Mouse (Mus musculus): ENCODE measurements around the gene Olfr178. TPM values are rescaled to one million over a fixed set of nuclear protein-coding genes. Genes with fewer than 3 reads are reported as not detected.

Gene Olfr178
- total RNA-seq (2021) = not detected

DNA sequence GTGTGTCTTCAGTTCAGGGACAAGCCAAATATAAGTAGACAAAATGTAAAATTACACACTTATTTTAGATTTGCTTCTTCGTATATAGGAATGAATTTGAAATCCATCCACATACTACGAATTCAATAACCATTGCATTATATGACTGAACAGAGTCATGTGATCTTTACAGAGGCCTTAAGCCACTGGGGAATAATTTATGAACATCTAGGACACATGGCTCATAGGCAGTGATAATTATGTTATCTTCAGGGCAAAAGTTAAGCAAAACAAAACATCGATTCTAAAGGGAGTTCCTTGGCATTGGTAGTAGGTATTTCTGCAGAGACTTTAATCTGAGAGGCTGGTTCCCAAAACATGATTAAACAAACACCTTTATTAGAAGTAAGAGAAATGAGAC lies at the start of gene Olfr178:
Gene Olfr178 (minus strand): TSS at position 101 of the 400 bp plus-strand sequence.
- DNase-seq = no peak

DNA sequence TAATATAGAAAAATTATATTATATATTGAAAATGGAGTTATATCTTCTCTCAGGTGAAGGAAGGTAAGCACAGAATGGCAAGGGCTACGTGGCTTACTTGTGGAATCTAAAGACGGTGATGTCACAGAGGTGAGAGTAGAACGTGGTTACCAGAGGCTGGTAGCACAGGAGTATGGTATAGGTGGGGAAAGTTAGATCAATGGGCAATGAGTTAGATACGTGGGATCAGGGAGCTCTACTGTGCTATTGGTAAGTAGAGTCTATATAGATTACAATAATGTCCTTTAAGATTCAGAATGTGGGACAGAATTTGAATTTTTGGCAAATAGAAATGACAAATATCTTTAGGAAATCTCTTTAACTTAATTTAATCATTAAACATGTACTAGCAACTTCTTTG lies 37.4 kb upstream of the Olfr178 start, which contains the start of gene Olfr180:
Gene Olfr180 (minus strand): TSS at position 101 of the 400 bp plus-strand sequence.
- DNase-seq = no peak

DNA sequence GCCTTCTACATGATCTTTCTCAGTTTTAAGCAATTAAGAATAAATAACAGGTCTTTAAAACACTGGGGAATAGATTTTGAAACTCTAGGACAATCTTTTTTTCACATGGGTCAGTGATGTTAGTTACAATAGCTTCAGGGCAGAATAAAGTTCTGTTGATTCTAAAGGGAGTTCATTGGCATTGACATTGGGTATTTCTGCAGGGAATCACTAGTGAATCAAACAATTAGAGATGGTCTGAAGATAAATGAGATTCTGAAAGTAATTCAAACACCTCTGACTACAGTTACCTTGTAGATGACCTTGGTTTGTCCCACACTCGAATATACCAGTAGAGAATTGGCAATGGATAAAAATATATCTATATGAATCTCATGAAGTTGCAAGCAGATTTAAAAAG lies 36.8 kb upstream of the Olfr178 start, which contains the start of gene Olfr181:
Gene Olfr181 (minus strand): TSS at position 101 of the 400 bp plus-strand sequence.
- no peak for DNase-seq

DNA sequence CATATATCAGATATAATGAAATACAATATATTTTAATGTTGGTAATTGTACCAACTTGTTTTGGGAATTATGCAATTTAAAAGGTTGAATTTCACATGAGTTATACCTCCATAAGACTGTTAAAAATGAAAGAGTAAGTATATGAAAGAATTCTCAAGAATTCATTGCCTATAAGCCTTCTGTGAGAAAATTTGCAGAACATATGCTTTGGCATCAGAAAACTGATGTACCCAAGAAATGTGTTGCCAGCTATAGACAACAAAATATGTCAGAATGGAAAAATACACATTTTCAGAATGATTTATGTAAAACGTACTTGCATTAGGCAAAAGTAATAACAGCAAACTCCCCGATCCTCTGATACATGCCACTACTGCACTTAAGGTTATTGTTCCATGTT lies 7.4 kb downstream of the Olfr178 start:
- DNase-seq = no peak

DNA sequence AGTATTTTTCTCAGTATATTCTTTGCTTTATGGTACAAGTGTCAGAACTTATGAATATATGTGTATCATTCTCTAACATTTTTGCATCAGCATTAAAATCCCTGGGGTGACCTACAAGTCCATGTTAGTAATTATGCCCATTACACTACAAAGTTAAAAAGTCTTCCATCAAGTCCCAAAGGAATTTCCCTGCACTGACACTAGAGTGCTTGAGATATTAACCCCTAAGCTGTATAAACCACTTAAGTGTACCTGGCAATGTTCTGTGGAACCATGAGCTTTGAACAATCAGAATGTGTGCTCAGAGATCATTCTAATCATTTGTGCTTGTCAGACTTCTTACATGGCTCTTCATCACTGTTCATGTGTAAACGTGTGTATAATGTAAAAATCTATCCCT lies 17.2 kb downstream of the Olfr178 start, which contains the start of gene Olfr177:
Gene Olfr177 (minus strand): TSS at position 101 of the 400 bp plus-strand sequence.
- no peak for DNase-seq

DNA sequence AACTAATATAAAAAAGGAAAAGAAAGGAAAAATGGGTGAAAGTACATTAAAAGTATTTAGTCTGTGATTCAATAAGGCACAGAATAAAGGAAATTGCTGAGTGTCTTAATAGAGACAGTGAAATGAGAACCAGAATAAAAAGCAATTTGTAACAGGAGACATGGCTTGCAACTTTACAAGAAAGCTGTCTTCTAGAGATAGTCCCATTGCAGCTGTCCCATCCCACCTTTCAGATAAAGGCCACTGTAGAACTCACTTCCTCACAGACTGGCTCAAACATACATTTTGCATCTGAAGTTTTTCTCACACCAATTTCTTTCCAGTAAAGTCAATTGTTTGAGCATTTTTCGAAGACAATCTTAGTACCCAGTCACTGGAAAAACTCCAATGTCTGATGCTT lies 30.4 kb downstream of the Olfr178 start:
- no peak for DNase-seq

DNA sequence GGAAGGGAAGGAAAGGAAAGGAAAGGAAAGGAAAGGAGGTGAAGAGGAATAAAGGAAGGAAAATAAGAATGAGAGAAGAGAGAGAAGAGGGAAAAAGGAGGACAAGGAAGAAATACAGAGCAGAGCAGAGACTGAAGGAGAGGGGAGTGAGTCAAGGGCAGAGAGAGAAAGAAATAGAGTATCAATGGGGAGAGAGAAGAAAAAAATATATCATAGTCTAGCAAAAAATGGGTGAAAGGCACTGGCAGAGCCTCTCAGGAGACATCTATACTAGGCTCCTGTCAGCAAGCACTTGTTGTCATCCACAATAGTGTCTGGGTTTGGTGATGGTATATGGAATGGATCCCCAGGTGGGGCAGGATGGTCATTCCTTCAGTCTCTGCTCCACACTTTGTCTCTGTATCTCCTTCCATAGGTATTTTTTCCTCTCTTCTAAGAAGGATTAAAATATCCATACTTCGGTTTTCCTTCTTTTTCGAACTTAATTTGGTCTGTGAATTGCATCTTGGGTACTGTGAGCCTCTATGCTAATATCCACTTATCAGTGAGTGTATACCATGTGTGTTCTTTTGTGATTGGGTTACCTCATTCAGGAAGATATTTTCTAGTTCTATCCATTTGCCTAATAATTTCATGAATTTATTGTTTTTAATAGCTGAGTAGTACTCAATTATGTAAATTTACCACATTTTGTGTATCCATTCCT lies 31.7 kb downstream of the Olfr178 start:
- DNase-seq = no peak

Other genes starting within 250 kb of the Olfr178 start
- 10 to 100 TPM; 52.3 to 53.8 TPM for gene Cpox, start 221.8 kb downstream of the Olfr178 start, total RNA-seq (2021)
- gene Gpr15, start 173.0 kb downstream of the Olfr178 start, total RNA-seq (2021) = not detected
- gene Cldnd1, start 164.2 kb downstream of the Olfr178 start, total RNA-seq (2021) = 10 to 100 TPM; 80.2 to 87.5 TPM
- not detected for gene Olfr172, start 128.9 kb downstream of the Olfr178 start, total RNA-seq (2021)
- gene Olfr173, start 91.8 kb downstream of the Olfr178 start, total RNA-seq (2021) = not detected
- not detected for gene Olfr175-ps1, start 65.3 kb downstream of the Olfr178 start, total RNA-seq (2021)
- gene Olfr177, start 17.3 kb downstream of the Olfr178 start, total RNA-seq (2021) = not detected
- gene Olfr181, start 36.7 kb upstream of the Olfr178 start, total RNA-seq (2021) = not detected
- gene Olfr180, start 37.3 kb upstream of the Olfr178 start, total RNA-seq (2021) = not detected
- gene Olfr183, start 103.3 kb upstream of the Olfr178 start, total RNA-seq (2021) = not detected
- not detected for gene Olfr186, start 138.2 kb upstream of the Olfr178 start, total RNA-seq (2021)
- gene Olfr187, start 147.7 kb upstream of the Olfr178 start, total RNA-seq (2021) = not detected
- not detected for gene Olfr190, start 185.9 kb upstream of the Olfr178 start, total RNA-seq (2021)
- not detected for gene Olfr191, start 197.8 kb upstream of the Olfr178 start, total RNA-seq (2021)
- gene Olfr193, start 219.8 kb upstream of the Olfr178 start, total RNA-seq (2021) = not detected
- not detected for gene Olfr194, start 229.0 kb upstream of the Olfr178 start, total RNA-seq (2021)